Mouse (Mus musculus) thymus, postnatal 14 days (tissue): Measurements from ENCODE around the gene Fgfr2.

ENCODE experiments used
- DNase-seq: peaks from one replicate; pipeline ENCODE4 v3.0.0; 2021

The Fgfr2 gene

DNA sequence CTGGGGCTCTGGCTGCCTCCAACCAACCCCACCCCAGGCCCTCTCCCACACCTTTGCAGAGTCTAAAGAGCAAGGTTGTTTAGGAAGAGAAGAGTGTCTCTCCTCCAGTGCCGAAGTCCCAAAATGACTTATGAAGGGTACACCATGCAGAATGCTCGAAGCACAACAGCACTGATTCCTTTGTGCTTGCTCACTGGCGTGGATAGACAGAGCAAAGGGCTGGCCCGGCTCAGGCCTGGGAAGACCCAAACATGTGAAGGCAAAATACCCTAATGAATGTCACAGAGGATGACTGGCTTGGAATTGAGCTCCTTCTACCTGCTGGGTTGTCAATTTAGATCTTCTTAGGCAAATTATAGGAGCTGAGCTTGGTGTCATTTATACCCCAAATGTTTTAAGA lies 2914.5 kb downstream of the Fgfr2 start:
- no peak for DNase-seq

GRCm38 (mm10) chr7:130206181-130206582 lies 2917.0 kb downstream of the Fgfr2 start:
- DNase-seq, result no peak

- DNase-seq, result no peak
Measured at GRCm38 (mm10) chr7:130205140-130205539, 2918.0 kb downstream of the Fgfr2 start.

- no peak for DNase-seq
Measured at GRCm38 (mm10) chr7:130201020-130201419, 2922.1 kb downstream of the Fgfr2 start.

- DNase-seq, result no peak
Measured at GRCm38 (mm10) chr7:130199951-130200350, 2923.2 kb downstream of the Fgfr2 start.

- no peak for DNase-seq
Measured at GRCm38 (mm10) chr7:130199317-130199716, 2923.8 kb downstream of the Fgfr2 start.

DNA sequence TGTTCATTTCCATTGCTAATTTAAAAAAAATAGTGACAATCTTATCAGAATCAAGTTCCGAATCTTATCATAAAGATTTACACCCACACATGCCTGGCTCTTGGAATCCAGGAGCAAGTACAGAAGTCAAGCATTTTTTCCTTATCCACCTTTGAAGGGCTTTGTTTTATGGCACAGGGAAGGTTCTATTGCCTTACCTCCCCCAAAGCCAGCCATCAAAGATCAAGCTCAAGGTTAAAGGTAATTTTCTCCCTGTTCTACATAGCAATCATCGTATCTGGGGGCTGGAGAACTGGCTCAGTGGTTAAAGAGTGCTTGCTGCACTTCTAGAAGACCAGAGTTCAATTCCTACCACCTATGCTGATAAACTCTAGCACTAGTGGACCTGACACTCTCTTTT lies 2928.1 kb downstream of the Fgfr2 start:
- DNase-seq, result no peak

GRCm38 (mm10) chr7:130190329-130190975 lies 2932.7 kb downstream of the Fgfr2 start:
- DNase-seq, result no peak

DNA sequence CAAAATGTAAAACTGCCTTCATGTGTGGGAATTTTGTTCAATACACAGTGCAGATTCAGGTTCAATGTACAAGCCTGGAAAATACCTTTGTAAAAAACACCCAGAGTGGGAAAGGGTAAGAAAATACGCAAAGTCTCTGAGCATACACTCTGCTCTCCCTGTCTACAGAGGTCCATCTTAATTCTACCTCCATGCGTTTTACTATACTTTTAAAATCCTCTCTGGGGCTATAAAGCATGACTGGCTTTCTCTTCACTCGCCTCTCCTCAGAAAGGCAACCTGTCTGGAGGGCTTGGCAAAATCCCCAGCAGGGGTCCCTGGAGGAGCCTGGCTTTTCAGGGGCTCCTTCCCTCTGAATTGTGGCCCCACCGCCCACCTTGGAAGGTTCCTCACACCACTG lies 2933.2 kb downstream of the Fgfr2 start:
- no peak for DNase-seq

- DNase-seq, result no peak
Measured at GRCm38 (mm10) chr7:130188108-130188507, 2935.0 kb downstream of the Fgfr2 start.

DNA sequence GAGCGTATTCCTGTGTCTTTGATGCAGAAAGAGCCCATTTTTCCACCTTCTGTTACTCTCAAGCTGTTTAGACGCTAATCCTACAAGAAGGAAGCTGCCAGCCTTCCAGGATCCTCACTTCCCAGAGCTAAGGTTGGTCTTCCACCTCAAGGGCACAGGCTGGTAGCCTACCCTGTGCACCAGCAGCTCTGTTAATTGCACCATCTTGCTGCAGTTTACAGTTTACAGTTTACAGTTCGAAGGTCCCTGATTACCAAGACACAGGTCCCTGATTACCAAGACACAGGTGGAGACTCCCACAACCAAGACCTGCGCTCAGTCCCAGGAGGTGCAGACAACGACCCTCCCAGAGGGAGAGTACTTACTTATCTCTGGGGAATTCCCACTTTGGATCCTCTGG lies 2938.3 kb downstream of the Fgfr2 start:
- DNase-seq, result no peak

GRCm38 (mm10) chr7:130183960-130184359 lies 2939.2 kb downstream of the Fgfr2 start:
- DNase-seq, result no peak

DNA sequence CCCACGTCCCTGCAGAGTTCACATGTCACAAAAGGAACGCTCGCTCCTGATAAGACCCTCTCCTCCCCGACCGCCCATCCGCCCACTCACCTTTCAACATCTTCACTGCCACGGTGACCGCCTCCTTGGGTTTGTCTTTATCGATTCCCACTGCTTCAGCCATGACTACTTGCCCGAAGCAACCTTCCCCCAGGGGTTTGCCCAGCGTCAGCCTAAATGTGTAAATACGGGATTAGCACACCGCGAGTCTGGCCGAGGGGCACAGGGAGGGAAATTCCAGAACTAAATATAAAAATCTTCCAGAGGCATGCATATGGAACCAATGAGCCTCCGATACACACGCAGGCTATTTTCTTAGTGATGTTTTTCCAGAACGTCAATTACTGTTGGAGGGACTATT lies 2940.6 kb downstream of the Fgfr2 start:
- no peak for DNase-seq

GRCm38 (mm10) chr7:130178991-130179390 lies 2944.2 kb downstream of the Fgfr2 start:
- DNase-seq, result no peak

DNA sequence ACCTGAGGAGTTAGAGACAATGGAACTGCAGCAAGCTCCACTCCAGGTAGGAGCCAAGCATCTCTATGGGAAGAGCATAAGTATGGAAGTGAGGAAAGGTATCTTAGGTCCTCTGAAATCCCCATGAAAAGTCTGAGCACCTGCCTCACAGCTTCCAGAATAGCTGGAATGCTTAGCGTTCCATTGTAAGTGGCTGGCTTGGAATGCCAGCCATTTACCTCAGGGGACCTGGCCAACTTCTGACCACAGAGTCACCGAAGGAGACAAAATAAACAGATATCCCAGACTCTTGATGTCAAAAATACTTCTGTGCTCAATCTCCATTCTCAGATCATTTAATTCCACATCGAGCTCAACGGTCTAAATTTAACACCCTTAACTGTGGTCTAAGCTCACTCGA lies 2946.1 kb downstream of the Fgfr2 start:
- DNase-seq, result no peak

DNA sequence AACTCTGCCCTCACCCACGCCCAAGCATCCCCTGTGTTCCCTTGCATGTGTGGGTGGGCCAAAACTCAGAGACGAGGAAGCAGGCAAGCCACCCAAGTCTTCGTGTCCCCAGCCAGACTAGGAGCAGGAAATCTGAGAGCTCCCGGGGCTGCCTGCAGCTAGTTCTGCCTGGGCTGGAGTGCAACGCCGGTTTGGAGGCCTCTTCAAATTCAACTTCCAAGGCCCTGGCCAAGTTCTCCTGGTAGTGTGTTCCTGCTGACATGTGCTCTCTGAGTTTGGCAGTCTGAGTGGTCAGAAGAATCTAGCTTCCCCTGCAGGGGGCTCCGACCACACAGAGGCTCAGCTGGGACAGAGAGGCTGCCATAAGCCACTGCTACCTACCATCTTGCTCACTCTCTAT lies 2948.6 kb downstream of the Fgfr2 start:
- no peak for DNase-seq

DNA sequence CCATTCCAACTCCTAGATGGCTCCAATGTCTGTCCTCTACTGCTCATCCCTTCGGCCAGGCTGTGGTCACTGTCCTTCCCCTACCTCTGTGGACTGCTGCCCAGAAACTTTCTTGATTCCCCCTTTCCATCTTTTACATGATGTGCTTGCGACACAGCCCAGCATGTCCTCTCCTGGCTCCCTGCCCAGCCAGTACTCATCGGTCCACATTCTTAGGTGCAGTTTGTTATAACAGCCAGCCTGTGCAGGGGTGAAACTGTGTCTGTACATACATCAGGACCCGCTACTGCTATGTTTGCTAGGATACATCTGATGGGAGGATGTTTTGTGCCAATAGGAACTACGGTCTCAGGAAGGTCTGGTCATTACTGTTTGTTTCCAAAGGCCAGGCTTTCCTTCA lies 2949.2 kb downstream of the Fgfr2 start:
- no peak for DNase-seq

- no peak for DNase-seq
Measured at GRCm38 (mm10) chr7:130170144-130170543, 2953.0 kb downstream of the Fgfr2 start.

DNA sequence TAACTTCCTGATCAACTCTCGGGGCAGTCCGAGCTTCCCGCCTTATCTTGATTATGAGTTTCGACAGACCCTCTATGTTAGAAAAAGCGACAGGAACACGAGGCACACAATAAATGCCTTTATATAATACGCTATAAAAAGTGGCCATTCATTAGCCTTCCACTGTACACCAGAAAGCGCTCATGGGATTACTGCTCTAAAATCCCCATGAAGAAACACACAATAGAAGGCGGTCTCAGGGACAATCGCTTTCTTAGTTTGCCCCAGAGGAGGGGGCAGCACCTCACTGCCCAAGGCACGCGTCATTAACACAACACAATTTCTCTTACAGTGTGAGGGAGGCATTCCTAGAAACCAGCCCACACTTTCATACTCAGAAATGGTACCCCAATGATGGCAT lies 2954.9 kb downstream of the Fgfr2 start:
- DNase-seq, result no peak

DNA sequence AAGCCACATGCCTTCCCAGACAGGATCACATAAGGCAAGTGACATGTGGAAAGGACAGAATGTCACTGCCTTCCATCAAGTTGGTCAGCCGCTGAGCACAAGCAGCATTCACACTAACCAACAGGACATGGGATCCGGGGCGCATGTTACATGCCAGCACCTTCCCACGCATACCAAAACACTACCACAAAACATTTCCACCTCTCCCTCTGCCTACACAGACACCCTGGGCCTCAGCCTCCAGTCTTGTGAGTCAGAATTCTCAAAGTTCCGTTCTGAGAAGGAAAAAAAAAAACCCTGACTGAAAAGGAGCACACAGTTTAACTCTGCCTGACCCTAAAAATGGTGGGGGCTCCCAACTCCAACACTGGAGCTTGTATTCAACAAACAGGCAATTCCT lies 2955.9 kb downstream of the Fgfr2 start:
- DNase-seq, result no peak

DNA sequence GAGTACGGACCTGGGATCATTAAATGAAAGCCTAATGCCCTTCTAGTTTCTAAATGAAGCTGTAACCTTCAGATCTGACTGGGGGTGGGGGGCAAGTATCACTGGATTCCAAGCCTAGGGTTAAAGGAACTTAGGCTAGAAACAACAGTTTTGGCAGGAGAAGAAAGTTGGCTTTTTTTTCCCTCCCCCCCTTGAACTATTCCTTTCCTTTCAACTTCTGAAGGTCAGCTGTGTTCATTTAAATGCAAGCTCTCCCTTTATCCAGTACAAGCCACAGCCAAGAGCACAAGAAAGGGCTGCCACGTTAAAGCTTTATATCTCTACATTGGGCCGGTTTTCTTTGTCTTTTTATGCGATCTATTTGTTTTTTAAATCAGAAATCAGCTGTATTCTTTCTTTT lies 2957.0 kb downstream of the Fgfr2 start:
- DNase-seq, result no peak

- no peak for DNase-seq
Measured at GRCm38 (mm10) chr7:130165408-130165807, 2957.7 kb downstream of the Fgfr2 start.

DNA sequence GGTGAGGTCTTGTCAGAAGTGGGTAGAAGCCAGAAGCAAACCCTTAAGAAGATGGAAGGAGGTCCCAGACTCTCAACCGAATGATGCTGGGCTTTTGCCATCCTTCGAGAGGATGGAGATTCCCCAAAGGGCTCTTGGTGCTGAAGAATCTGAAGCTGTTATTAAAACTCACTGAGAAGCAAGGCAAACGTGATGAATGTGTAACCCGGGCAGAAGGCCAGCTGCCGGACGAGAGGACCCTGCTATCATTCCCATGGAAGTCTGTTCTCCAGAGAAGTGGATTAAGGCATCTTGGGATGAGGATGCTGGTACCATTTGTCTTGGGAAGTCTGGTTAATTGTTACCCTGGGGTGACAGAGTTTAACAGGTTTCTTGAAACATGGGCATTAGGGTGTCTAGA lies 2960.4 kb downstream of the Fgfr2 start:
- no peak for DNase-seq

GRCm38 (mm10) chr7:130161581-130161980 lies 2961.6 kb downstream of the Fgfr2 start:
- DNase-seq, result no peak

DNA sequence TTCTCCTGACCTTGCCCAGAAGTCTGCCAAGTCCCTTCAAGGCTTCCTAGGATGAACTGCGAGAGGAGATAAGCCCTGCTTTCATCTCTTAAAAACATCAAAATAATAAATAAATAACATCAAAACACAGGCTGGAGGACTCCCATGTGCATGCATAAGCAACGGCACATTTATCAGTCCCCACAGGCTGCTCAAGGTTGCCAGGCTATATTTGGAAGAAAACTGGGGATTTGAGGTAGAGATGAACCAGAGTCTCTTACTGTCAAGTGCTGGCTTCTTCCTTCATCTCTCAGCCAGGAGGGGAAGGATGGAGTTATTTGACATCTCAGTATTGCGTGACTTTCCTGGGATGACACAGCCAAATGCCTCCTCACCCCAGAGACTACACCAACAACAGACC lies 2964.3 kb downstream of the Fgfr2 start:
- no peak for DNase-seq
